Mouse (Mus musculus) cerebellum, postnatal 36 days (tissue): ENCODE measurements around the gene Olfr1065.
"Not testable (repeated sequence)": the region's sequence is repeated elsewhere in the genome, so short reads cannot be mapped to it uniquely, and the experiment has no call there.

Experiments
- DNase-seq, 2 experiments: peaks; one replicate each; pipeline ENCODE4 v3.0.0; 2021 to 2022; ENCODE audit warnings: mixed read lengths in 2 of 2

Olfr1065 gene

GRCm38 (mm10) chr2:86450491-86450890 lies at the start of gene Olfr1065:
TSS of gene Olfr1065 (minus strand) at chr2:86450591.
- DNase-seq, result not testable (repeated sequence)

GRCm38 (mm10) chr2:86487286-86487685 lies 36.9 kb upstream of the Olfr1065 start, which contains the start of gene Olfr228:
TSS of gene Olfr228 (minus strand) at chr2:86487386.
- DNase-seq, result no peak

GRCm38 (mm10) chr2:86464442-86465109 lies 14.2 kb upstream of the Olfr1065 start:
- peak; percentile 21 to 39 for DNase-seq

GRCm38 (mm10) chr2:86460434-86460833 lies 10.0 kb upstream of the Olfr1065 start:
- DNase-seq, result no peak

DNA sequence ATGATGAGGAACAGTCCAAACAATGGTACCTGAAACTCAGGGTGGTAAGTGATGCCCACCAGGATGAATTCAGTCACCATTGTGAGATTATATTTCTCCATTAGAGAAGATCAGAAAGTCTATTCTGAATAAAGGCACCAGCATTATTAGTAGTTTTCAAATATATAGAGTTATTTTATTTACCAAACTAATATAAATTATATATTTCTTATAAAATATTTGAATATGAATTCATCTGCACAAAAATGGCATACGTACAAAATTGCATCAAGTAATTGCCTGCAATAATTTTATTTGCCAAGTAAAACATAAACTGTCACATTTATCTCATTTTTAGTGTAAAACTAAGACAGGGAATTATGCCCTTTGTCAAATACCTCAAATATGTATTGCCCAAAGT lies 5.8 kb upstream of the Olfr1065 start, which contains the start of gene Olfr1066:
Olfr1066 (minus strand) TSS at position 101 of the 400 bp plus-strand sequence.
- DNase-seq, result no peak

- not testable (repeated sequence) for DNase-seq
These were observed 8.3 kb downstream of the Olfr1065 start for GRCm38 (mm10) chr2:86442101-86442500.

DNA sequence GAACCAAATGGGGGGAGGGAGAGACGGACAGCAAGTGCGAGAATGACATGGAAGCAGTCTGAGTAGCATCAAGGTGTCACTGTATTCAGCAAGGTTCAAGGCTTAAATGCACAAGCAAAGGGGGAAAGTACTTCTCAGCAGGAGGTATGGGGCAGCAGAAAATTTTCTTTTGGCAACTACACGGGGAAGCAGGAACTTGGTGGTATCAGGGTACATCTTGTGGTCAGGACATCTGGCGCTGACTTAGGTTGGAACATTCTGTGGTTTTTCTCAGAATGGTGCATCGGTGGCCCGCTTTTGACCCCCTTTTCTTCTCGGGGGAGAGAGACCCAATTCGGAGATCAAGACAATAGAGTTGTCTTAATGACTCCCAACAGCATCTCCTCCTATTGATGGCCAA lies 21.9 kb downstream of the Olfr1065 start:
- DNase-seq, result not testable (repeated sequence)

DNA sequence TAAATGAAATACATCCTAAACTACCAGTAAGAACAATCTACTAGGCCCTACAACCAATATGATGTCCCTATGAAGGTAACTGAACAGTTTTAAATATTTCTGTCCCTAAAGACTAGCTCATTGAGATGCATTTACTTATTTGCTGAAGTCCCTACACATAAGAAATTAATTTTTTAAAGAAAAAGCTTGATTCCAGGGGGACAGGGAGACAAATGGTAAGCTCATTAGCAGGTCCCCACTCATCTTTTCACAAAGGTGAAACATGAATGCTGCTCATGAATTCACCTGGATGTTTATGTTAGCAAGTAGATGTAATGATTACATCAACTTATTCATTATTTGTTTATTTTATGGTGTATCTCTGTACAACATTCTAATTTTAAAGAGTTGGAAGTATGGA lies 23.7 kb downstream of the Olfr1065 start, which contains the start of gene Olfr1062:
Olfr1062 (minus strand) TSS at position 101 of the 400 bp plus-strand sequence.
- DNase-seq, result not testable (repeated sequence)

DNA sequence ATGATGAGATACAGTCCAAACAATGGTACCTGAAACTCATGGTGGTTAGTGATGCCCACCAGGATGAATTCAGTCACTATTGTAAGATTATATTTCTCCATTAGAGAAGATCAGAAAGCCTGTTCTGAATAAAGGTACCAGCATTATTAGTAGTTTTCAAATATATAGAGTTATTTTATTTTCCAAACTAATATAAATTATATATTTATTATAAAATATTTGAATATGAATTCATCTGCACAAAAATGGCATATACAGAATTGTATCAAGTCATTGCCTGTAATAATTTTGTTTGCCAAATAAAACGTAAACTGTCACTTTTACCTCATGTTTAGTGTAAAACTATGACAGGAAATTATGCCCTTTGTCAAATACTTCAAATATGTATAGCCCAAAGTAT lies 36.4 kb downstream of the Olfr1065 start, which contains the start of gene Olfr1061:
Olfr1061 (minus strand) TSS at position 101 of the 400 bp plus-strand sequence.
- no peak for DNase-seq

DNA sequence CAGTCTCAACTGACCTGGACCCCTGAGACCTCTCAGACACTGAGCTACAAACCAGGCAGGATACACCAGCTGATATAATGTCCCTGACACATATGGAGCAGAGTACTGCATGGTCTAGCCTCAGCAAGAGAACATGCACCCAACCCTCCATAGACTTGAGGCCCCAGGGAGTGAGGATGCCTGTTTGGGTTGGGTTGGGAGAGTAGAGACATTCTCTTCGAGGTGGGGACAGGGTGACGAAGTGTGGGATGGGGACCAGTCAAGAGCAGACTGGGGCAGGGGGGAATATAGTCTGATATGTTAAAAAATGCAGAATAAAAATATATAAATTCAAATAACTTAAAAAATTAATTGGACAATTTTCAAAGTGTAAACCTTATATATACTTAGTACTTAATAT lies 55.3 kb downstream of the Olfr1065 start:
- DNase-seq, result no peak
